Mouse (Mus musculus) retina, postnatal 7 days (tissue): ENCODE measurements around the gene Tpd52l1.
"Not testable (repeated sequence)": the region's sequence is repeated elsewhere in the genome, so short reads cannot be mapped to it uniquely, and the experiment has no call there.

ENCODE experiments used
- DNase-seq: peaks from one replicate; pipeline ENCODE4 v3.0.0-alpha.2; 2012; ENCODE audit warnings: low read depth, low spot score

Gene Tpd52l1

GRCm38 (mm10) chr10:31445291-31446124 is at the start of gene Tpd52l1:
Tpd52l1 (minus strand) TSS chr10:31445958.
- peak; percentile 75 for DNase-seq

- DNase-seq, result no peak
These were observed 48.5 kb upstream of the Tpd52l1 start for GRCm38 (mm10) chr10:31494296-31494695.

GRCm38 (mm10) chr10:31467043-31467898 is 21.5 kb upstream of the Tpd52l1 start:
- no peak for DNase-seq

- no peak for DNase-seq
These were observed 20.2 kb upstream of the Tpd52l1 start for GRCm38 (mm10) chr10:31465840-31466541.

GRCm38 (mm10) chr10:31465424-31465823 is 19.7 kb upstream of the Tpd52l1 start:
- DNase-seq, result no peak

GRCm38 (mm10) chr10:31463044-31463443 is 17.3 kb upstream of the Tpd52l1 start:
- no peak for DNase-seq

- no peak for DNase-seq
These were observed 11.0 kb upstream of the Tpd52l1 start for GRCm38 (mm10) chr10:31456806-31457205.

GRCm38 (mm10) chr10:31447083-31447482 is 1.3 kb upstream of the Tpd52l1 start:
- no peak for DNase-seq

- no peak for DNase-seq
These were observed 1.6 kb downstream of the Tpd52l1 start for GRCm38 (mm10) chr10:31444206-31444605.

- no peak for DNase-seq
These were observed 4.3 kb downstream of the Tpd52l1 start for GRCm38 (mm10) chr10:31441491-31441890.

- DNase-seq, result no peak
These were observed 9.7 kb downstream of the Tpd52l1 start for GRCm38 (mm10) chr10:31436047-31436446.

- DNase-seq, result no peak
These were observed 27.8 kb downstream of the Tpd52l1 start for GRCm38 (mm10) chr10:31417956-31418355.

- DNase-seq, result no peak
These were observed 52.8 kb downstream of the Tpd52l1 start for GRCm38 (mm10) chr10:31392990-31393389.

- no peak for DNase-seq
These were observed 54.9 kb downstream of the Tpd52l1 start for GRCm38 (mm10) chr10:31390777-31391395.

GRCm38 (mm10) chr10:31388566-31388965 is 57.2 kb downstream of the Tpd52l1 start:
- DNase-seq, result not testable (repeated sequence)

GRCm38 (mm10) chr10:31370200-31370599 is 75.6 kb downstream of the Tpd52l1 start:
- DNase-seq, result peak; percentile 2

GRCm38 (mm10) chr10:31359749-31360148 is 86.0 kb downstream of the Tpd52l1 start:
- DNase-seq, result no peak

- no peak for DNase-seq
These were observed 90.8 kb downstream of the Tpd52l1 start for GRCm38 (mm10) chr10:31354886-31355461.

GRCm38 (mm10) chr10:31354141-31354540 is 91.6 kb downstream of the Tpd52l1 start:
- no peak for DNase-seq

- DNase-seq, result no peak
These were observed 92.8 kb downstream of the Tpd52l1 start for GRCm38 (mm10) chr10:31352845-31353427.

- no peak for DNase-seq
These were observed 94.7 kb downstream of the Tpd52l1 start for GRCm38 (mm10) chr10:31351056-31351455.
